Mouse (Mus musculus): Measurements from ENCODE around the gene Zfp446.

DNA sequence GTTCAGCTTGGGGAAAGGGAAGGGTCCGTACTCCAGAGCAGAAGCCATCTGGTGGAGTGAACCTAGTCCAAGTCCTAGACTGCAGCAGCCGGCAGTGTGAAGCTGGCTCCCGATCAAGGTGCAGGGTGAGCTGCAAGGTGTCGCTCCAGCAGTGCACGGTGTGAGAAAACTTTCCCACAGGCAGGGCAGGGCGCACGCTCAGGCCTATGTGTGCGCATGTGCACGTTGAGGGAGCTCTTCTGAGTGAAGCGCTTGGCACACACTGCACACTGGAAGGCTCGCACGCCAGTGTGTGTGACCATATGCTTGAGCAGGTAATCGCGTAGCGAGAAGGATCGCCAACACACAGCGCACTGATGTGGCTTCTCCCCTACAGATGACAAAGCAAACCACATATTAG lies 28.4 kb downstream of the Zfp446 start:
- no peak for TF ChIP-seq POLR2A (IDR thresholded peaks at IDR 0.05; ENCODE audit: borderline replicate concordance, insufficient read depth, low read length)
- no peak for TF ChIP-seq CTCF (IDR thresholded peaks at IDR 0.05; ENCODE audit: borderline replicate concordance, insufficient read depth, low read depth, low read length)
